Mouse (Mus musculus): ENCODE data around the gene Neurod6. TPM values are rescaled to one million over a fixed set of nuclear protein-coding genes. Genes with fewer than 3 reads are reported as not detected.
"Not testable (repeated sequence)": the region's sequence is repeated elsewhere in the genome, so short reads cannot be mapped to it uniquely, and the experiment has no call there.

The Neurod6 gene
- polyA plus RNA-seq (2014; fragmentation: Nextera tagmentation; extraction: Ambion mirVana): not detected in 2 replicates

GRCm38 (mm10) chr6:55680974-55681373 is at the start of gene Neurod6:
Gene Neurod6, minus strand, starts transcription at chr6:55681263.
- Histone ChIP-seq H3K4me1 (ENCODE audit: control insufficient read depth in 2 of 2, insufficient read depth in 2 of 2, low read length in 2 of 2) (peaks cover 0 to 7% of the 10 kb centered on the region in 2 experiments; a peak in 2 of 4 replicates), H3K9me3 (ENCODE audit: control insufficient read depth, low read length) (no peaks in the 10 kb centered on the region), H3K4me3 (ENCODE audit: control insufficient read depth in 1 of 2, insufficient read depth in 1 of 2, low read depth in 1 of 2, low read length in 2 of 2) (no peak within 1 kb of the TSS), H3K36me3 (ENCODE audit: control insufficient read depth, insufficient read depth, low read length) (no peaks in the 10 kb centered on the region), H3K27me3 (ENCODE audit: control insufficient read depth, insufficient read depth, low read length) (peaks cover 26% of the 10 kb centered on the region), H3K9ac (ENCODE audit: low read length) (no peak within 1 kb of the TSS), H3K4me2 (ENCODE audit: low read length) (no peak within 1 kb of the TSS), H3K27ac (replicated peaks in 1 of 2; ENCODE audit: control insufficient read depth in 1 of 2, insufficient read depth in 1 of 2, low read depth in 2 of 2, low read length in 2 of 2) (no peak within 1 kb of the TSS)
- 67% methylated on average over 4 of the region's 4 CpGs for WGBS
- ATAC-seq (ENCODE audit: insufficient number of reproducible peaks, insufficient read depth, low FRiP score, low read depth): no peak

GRCm38 (mm10) chr6:55717209-55717608 is 36.1 kb upstream of the Neurod6 start:
- Histone ChIP-seq H3K9ac (ENCODE audit: low read length) (no peak overlapping the region), H3K4me2 (ENCODE audit: low read length) (no peak overlapping the region), H3K27me3 (ENCODE audit: control insufficient read depth, insufficient read depth, low read length) (no peaks in the 10 kb centered on the region), H3K36me3 (ENCODE audit: control insufficient read depth, insufficient read depth, low read length) (no peaks in the 10 kb centered on the region), H3K27ac (replicated peaks in 1 of 2; ENCODE audit: control insufficient read depth in 1 of 2, insufficient read depth in 1 of 2, low read depth in 2 of 2, low read length in 2 of 2) (no peak overlapping the region), H3K4me1 (ENCODE audit: control insufficient read depth in 2 of 2, insufficient read depth in 2 of 2, low read length in 2 of 2) (no peaks in the 10 kb centered on the region), H3K4me3 (ENCODE audit: control insufficient read depth in 1 of 2, insufficient read depth in 1 of 2, low read depth in 1 of 2, low read length in 2 of 2) (no peak overlapping the region), H3K9me3 (ENCODE audit: control insufficient read depth, low read length) (no peaks in the 10 kb centered on the region)
- 29% methylated on average over 5 of the region's 5 CpGs for WGBS
- no peak for ATAC-seq (ENCODE audit: insufficient number of reproducible peaks, insufficient read depth, low FRiP score, low read depth)

- H3K27ac ChIP-seq (replicated peaks in 1 of 2; ENCODE audit: control insufficient read depth in 1 of 2, insufficient read depth in 1 of 2, low read depth in 2 of 2, low read length in 2 of 2): no peak overlapping the region
- H3K4me1 ChIP-seq (ENCODE audit: control insufficient read depth in 2 of 2, insufficient read depth in 2 of 2, low read length in 2 of 2): no peaks in the 10 kb centered on the region
- H3K36me3 ChIP-seq (ENCODE audit: control insufficient read depth, insufficient read depth, low read length): no peaks in the 10 kb centered on the region
- no peaks in the 10 kb centered on the region for H3K9me3 ChIP-seq (ENCODE audit: control insufficient read depth, low read length)
- no peak overlapping the region for H3K4me3 ChIP-seq (ENCODE audit: control insufficient read depth in 1 of 2, insufficient read depth in 1 of 2, low read depth in 1 of 2, low read length in 2 of 2)
- ATAC-seq (ENCODE audit: insufficient number of reproducible peaks, insufficient read depth, low FRiP score, low read depth): no peak
- H3K27me3 ChIP-seq (ENCODE audit: control insufficient read depth, insufficient read depth, low read length): no peaks in the 10 kb centered on the region
- H3K4me2 ChIP-seq (ENCODE audit: low read length): no peak overlapping the region
- WGBS: 72% methylated on average over 6 of the region's 6 CpGs
- H3K9ac ChIP-seq (ENCODE audit: low read length): no peak overlapping the region
These were observed 34.4 kb upstream of the Neurod6 start for GRCm38 (mm10) chr6:55715446-55715845.

- not testable (repeated sequence) for H3K4me1 ChIP-seq (ENCODE audit: control insufficient read depth in 2 of 2, insufficient read depth in 2 of 2, low read length in 2 of 2); H3K4me2 ChIP-seq (ENCODE audit: low read length); H3K27ac ChIP-seq (replicated peaks in 1 of 2; ENCODE audit: control insufficient read depth in 1 of 2, insufficient read depth in 1 of 2, low read depth in 2 of 2, low read length in 2 of 2); H3K9me3 ChIP-seq (ENCODE audit: control insufficient read depth, low read length); H3K4me3 ChIP-seq (ENCODE audit: control insufficient read depth in 1 of 2, insufficient read depth in 1 of 2, low read depth in 1 of 2, low read length in 2 of 2); H3K27me3 ChIP-seq (ENCODE audit: control insufficient read depth, insufficient read depth, low read length); ATAC-seq (ENCODE audit: insufficient number of reproducible peaks, insufficient read depth, low FRiP score, low read depth); H3K36me3 ChIP-seq (ENCODE audit: control insufficient read depth, insufficient read depth, low read length); H3K9ac ChIP-seq (ENCODE audit: low read length)
- 84% methylated on average over 4 of the region's 4 CpGs for WGBS
These were observed 29.9 kb upstream of the Neurod6 start for GRCm38 (mm10) chr6:55710913-55711312.

- no peak overlapping the region for H3K4me2 ChIP-seq (ENCODE audit: low read length)
- no peak overlapping the region for H3K4me3 ChIP-seq (ENCODE audit: control insufficient read depth in 1 of 2, insufficient read depth in 1 of 2, low read depth in 1 of 2, low read length in 2 of 2)
- H3K27me3 ChIP-seq (ENCODE audit: control insufficient read depth, insufficient read depth, low read length): no peaks in the 10 kb centered on the region
- no peaks in the 10 kb centered on the region for H3K36me3 ChIP-seq (ENCODE audit: control insufficient read depth, insufficient read depth, low read length)
- ATAC-seq (ENCODE audit: insufficient number of reproducible peaks, insufficient read depth, low FRiP score, low read depth): no peak
- H3K27ac ChIP-seq (replicated peaks in 1 of 2; ENCODE audit: control insufficient read depth in 1 of 2, insufficient read depth in 1 of 2, low read depth in 2 of 2, low read length in 2 of 2): no peak overlapping the region
- no peaks in the 10 kb centered on the region for H3K4me1 ChIP-seq (ENCODE audit: control insufficient read depth in 2 of 2, insufficient read depth in 2 of 2, low read length in 2 of 2)
- no peaks in the 10 kb centered on the region for H3K9me3 ChIP-seq (ENCODE audit: control insufficient read depth, low read length)
- H3K9ac ChIP-seq (ENCODE audit: low read length): no peak overlapping the region
- 64% methylated on average over 1 of the region's 1 CpGs for WGBS
These were observed 23.7 kb upstream of the Neurod6 start for GRCm38 (mm10) chr6:55704759-55705104.

- no peaks in the 10 kb centered on the region for H3K27me3 ChIP-seq (ENCODE audit: control insufficient read depth, insufficient read depth, low read length)
- H3K4me2 ChIP-seq (ENCODE audit: low read length): no peak overlapping the region
- 84% methylated on average over 8 of the region's 8 CpGs for WGBS
- H3K9me3 ChIP-seq (ENCODE audit: control insufficient read depth, low read length): no peaks in the 10 kb centered on the region
- no peaks in the 10 kb centered on the region for H3K4me1 ChIP-seq (ENCODE audit: control insufficient read depth in 2 of 2, insufficient read depth in 2 of 2, low read length in 2 of 2)
- no peak for ATAC-seq (ENCODE audit: insufficient number of reproducible peaks, insufficient read depth, low FRiP score, low read depth)
- H3K9ac ChIP-seq (ENCODE audit: low read length): no peak overlapping the region
- H3K4me3 ChIP-seq (ENCODE audit: control insufficient read depth in 1 of 2, insufficient read depth in 1 of 2, low read depth in 1 of 2, low read length in 2 of 2): no peak overlapping the region
- no peak overlapping the region for H3K27ac ChIP-seq (replicated peaks in 1 of 2; ENCODE audit: control insufficient read depth in 1 of 2, insufficient read depth in 1 of 2, low read depth in 2 of 2, low read length in 2 of 2)
- no peaks in the 10 kb centered on the region for H3K36me3 ChIP-seq (ENCODE audit: control insufficient read depth, insufficient read depth, low read length)
These were observed 23.1 kb upstream of the Neurod6 start for GRCm38 (mm10) chr6:55704061-55704758.

GRCm38 (mm10) chr6:55700392-55701386 is 19.6 kb upstream of the Neurod6 start:
- H3K4me2 ChIP-seq (ENCODE audit: low read length): no peak overlapping the region
- H3K4me3 ChIP-seq (ENCODE audit: control insufficient read depth in 1 of 2, insufficient read depth in 1 of 2, low read depth in 1 of 2, low read length in 2 of 2): no peak overlapping the region
- no peak overlapping the region for H3K27ac ChIP-seq (replicated peaks in 1 of 2; ENCODE audit: control insufficient read depth in 1 of 2, insufficient read depth in 1 of 2, low read depth in 2 of 2, low read length in 2 of 2)
- no peak overlapping the region for H3K9ac ChIP-seq (ENCODE audit: low read length)
- H3K4me1 ChIP-seq (ENCODE audit: control insufficient read depth in 2 of 2, insufficient read depth in 2 of 2, low read length in 2 of 2): no peaks in the 10 kb centered on the region
- no peaks in the 10 kb centered on the region for H3K9me3 ChIP-seq (ENCODE audit: control insufficient read depth, low read length)
- ATAC-seq (ENCODE audit: insufficient number of reproducible peaks, insufficient read depth, low FRiP score, low read depth): no peak
- no peaks in the 10 kb centered on the region for H3K36me3 ChIP-seq (ENCODE audit: control insufficient read depth, insufficient read depth, low read length)
- 55% methylated on average over 4 of the region's 4 CpGs for WGBS
- H3K27me3 ChIP-seq (ENCODE audit: control insufficient read depth, insufficient read depth, low read length): no peaks in the 10 kb centered on the region

All from heart, embryonic 14.5 days (tissue).